30 mouse cellular contexts compared by ENCODE assay signal in the genomic region with DNA sequence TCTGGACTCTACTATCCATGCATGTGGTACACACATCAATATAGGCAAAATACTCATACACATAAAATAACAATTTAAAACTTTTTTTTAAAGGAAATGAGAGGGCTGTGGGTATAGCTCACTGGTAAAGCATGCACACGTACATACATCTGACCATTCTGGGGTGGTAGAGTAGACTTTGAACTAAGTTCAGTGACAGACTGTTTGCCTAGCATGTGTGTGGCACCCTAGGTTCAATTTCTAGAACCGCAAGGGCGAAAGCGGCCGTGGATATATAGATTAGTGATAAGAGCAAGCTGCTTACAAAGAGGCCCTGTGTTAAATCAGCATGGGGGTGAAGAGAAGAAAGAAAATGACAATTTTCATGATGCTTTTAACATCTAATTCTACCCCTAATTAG. TPM values are rescaled to one million over a fixed set of nuclear protein-coding genes. Genes with fewer than 3 reads are reported as not detected.
"Had no signal": no experiment of that assay in that cellular context is flagged by ENCODE, and none has a peak within 500 bp of the region (broad histone marks: within the 10 kb centered on the region; RNA-seq: fewer than 3 reads in every experiment).

No protein-coding gene starts in this region.

- H3K4me2 ChIP-seq: heart, embryonic 12.5 days; hindbrain, embryonic 12.5 days; hindbrain, embryonic 14.5 days; kidney, embryonic 15.5 days; limb, embryonic 13.5 days; limb, embryonic 15.5 days; liver, embryonic 12.5 days had no signal

- H3K27me3 ChIP-seq: heart, embryonic 12.5 days; hindbrain, embryonic 12.5 days; kidney, embryonic 15.5 days; limb, embryonic 13.5 days; limb, embryonic 15.5 days; liver, embryonic 12.5 days had no signal

- H3K27ac ChIP-seq: gastrocnemius, adult 2 months; heart, embryonic 10.5 days; hindbrain, embryonic 10.5 days; hindbrain, embryonic 12.5 days; hindbrain, embryonic 14.5 days; kidney, embryonic 15.5 days; kidney, postnatal 0 days; layer of hippocampus, adult 2 months; limb, embryonic 13.5 days; limb, embryonic 15.5 days; liver, embryonic 12.5 days had no signal

- H3K9me3 ChIP-seq: heart, embryonic 10.5 days; heart, embryonic 12.5 days; hindbrain, embryonic 10.5 days; hindbrain, embryonic 12.5 days; kidney, embryonic 15.5 days; limb, embryonic 13.5 days; limb, embryonic 15.5 days; liver, embryonic 12.5 days had no signal

- H3K9ac ChIP-seq: heart, embryonic 12.5 days; hindbrain, embryonic 12.5 days; hindbrain, embryonic 14.5 days; kidney, embryonic 15.5 days; limb, embryonic 13.5 days; limb, embryonic 15.5 days; liver, embryonic 12.5 days had no signal

- H3K4me3 ChIP-seq: gastrocnemius, adult 2 months; heart, embryonic 10.5 days; heart, embryonic 12.5 days; hindbrain, embryonic 10.5 days; hindbrain, embryonic 12.5 days; kidney, embryonic 15.5 days; layer of hippocampus, adult 2 months; limb, embryonic 13.5 days; limb, embryonic 15.5 days; liver, embryonic 12.5 days had no signal

- ATAC-seq: hindbrain, embryonic 16.5 days; inflammation-experienced regulatory T-cells, adult 6 months; liver, embryonic 12.5 days had no signal

- H3K4me1 ChIP-seq: heart, embryonic 10.5 days; heart, embryonic 12.5 days; hindbrain, embryonic 10.5 days; hindbrain, embryonic 12.5 days; kidney, embryonic 15.5 days; limb, embryonic 13.5 days; limb, embryonic 15.5 days; liver, embryonic 12.5 days had no signal

- DNase-seq: gastrocnemius, adult 2 months; gastrocnemius, postnatal 10 days; gastrocnemius, postnatal 25 days; heart, adult 18-20 months; heart, postnatal 10 days; heart, postnatal 4 days; kidney, adult 11 months; kidney, adult 2 months; kidney, adult 9 months; kidney, postnatal 14 days; kidney, postnatal 36 days; left cerebral cortex, postnatal 4 days had no signal

RNA-seq across cellular contexts. Expression of a gene that starts 27.8 kb away (rescaled TPM):
- polyA plus RNA-seq: heart, embryonic 10.5 days; heart, embryonic 12.5 days; heart, embryonic 14.5 days; heart, embryonic 16.5 days; hindbrain, embryonic 10.5 days; hindbrain, embryonic 12.5 days; hindbrain, embryonic 14.5 days; hindbrain, embryonic 16.5 days; inflammation-experienced regulatory T-cells, adult 6 months; kidney, embryonic 15.5 days; kidney, postnatal 0 days; large intestine, adult 2 months; limb, embryonic 11.5 days; limb, embryonic 13.5 days; limb, embryonic 15.5 days; liver, adult 2 months; liver, embryonic 12.5 days had no signal
